ENCODE assay signal across 8 mouse cellular contexts in the genomic region with DNA sequence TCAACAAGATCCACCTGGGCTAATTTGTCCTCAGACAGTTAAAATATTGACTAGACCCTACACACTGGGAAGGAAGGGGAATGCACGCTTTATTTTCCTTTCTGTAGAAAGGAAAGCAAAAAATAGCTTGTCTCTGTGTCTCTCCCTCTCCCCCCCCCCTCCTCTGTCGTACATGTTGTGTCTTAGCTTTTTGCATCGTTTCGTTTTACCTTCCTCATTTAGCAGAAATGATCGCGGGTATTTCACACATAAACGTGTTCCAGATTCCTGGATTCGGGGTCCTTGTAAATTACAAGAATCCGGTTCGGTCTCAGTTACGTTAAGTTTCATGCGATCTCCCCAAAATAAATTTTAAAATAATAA. TPM values are rescaled to one million over a fixed set of nuclear protein-coding genes. Genes with fewer than 3 reads are reported as not detected.
DNase-seq lines count a peak whose midpoint lies in the region; ATAC-seq and TF ChIP-seq lines count a peak whose summit lies in the region.

No protein-coding gene starts in this region.

- no peak for ATAC-seq in hindbrain, embryonic 11.5 days (ENCODE audit: low FRiP score)
- ATAC-seq in midbrain, embryonic 14.5 days (ENCODE audit: low FRiP score, low TSS enrichment): no peak
- no peak for ATAC-seq in inflammation-experienced regulatory T-cells, adult 6 months

- peak overlapping the region; percentile 100 for H3K4me2 ChIP-seq in hindbrain, embryonic 11.5 days (replicated peaks; ENCODE audit: low read depth, low read length)
- peak overlapping the region; percentile 99 for H3K4me2 ChIP-seq in midbrain, embryonic 14.5 days (ENCODE audit: low read length)

- DNase-seq in gastrocnemius, adult 2 months: no peak
- DNase-seq in gastrocnemius, postnatal 14 days: no peak
- DNase-seq in thymus, postnatal 0 days (ENCODE audit: low spot score): peak; percentile 33
- DNase-seq in thymus, postnatal 36 days: no peak
- no peak for DNase-seq in hindbrain, embryonic 11.5 days (ENCODE audit: low spot score)
- DNase-seq in midbrain, embryonic 14.5 days: peak; percentile 57
- DNase-seq in cerebellum, adult 8-10 months: no peak

- no peaks in the 10 kb centered on the region for H3K27me3 ChIP-seq in hindbrain, embryonic 11.5 days (ENCODE audit: control insufficient read depth, insufficient read depth, low read length)
- no peaks in the 10 kb centered on the region for H3K27me3 ChIP-seq in midbrain, embryonic 14.5 days (ENCODE audit: control insufficient read depth, insufficient read depth, low read length)

- H3K9ac ChIP-seq in hindbrain, embryonic 11.5 days (ENCODE audit: low read depth, low read length): peak overlapping the region; percentile 88
- peak overlapping the region; percentile 78 for H3K9ac ChIP-seq in midbrain, embryonic 14.5 days (replicated peaks; ENCODE audit: low read length)

- no peaks in the 10 kb centered on the region for H3K36me3 ChIP-seq in hindbrain, embryonic 11.5 days (ENCODE audit: control insufficient read depth, insufficient read depth, low read length)
- no peaks in the 10 kb centered on the region for H3K36me3 ChIP-seq in midbrain, embryonic 14.5 days (ENCODE audit: control insufficient read depth, insufficient read depth, low read length)

- H3K4me3 ChIP-seq in gastrocnemius, adult 2 months: peak overlapping the region; percentile 98
- peak overlapping the region; percentile 90 for H3K4me3 ChIP-seq in hindbrain, embryonic 11.5 days (ENCODE audit: low read depth, low read length)
- H3K4me3 ChIP-seq in midbrain, embryonic 14.5 days (replicated peaks; ENCODE audit: low read depth, low read length): peak overlapping the region; percentile 86

- no peak for TF ChIP-seq CTCF in gastrocnemius, adult 2 months (IDR thresholded peaks at IDR 0.05)

- no peaks in the 10 kb centered on the region for H3K9me3 ChIP-seq in hindbrain, embryonic 11.5 days (ENCODE audit: control insufficient read depth, low read length)
- no peaks in the 10 kb centered on the region for H3K9me3 ChIP-seq in midbrain, embryonic 14.5 days (ENCODE audit: control insufficient read depth, low read length)

- intact Hi-C loops in gastrocnemius, adult 2 months (cut with DNase I): loop anchor here (5.0 to 10.0 kb wide), 4 partner anchors 68 to 307 kb away; no protein-coding TSS in a partner anchor
- intact Hi-C loops in gastrocnemius, postnatal 14 days (cut with DNase I; ENCODE audit: low total_unique reads): loop anchor here (10.0 kb wide), 1 partner anchor 94 kb away; no protein-coding TSS in a partner anchor

- peak overlapping the region; percentile 96 for H3K27ac ChIP-seq in gastrocnemius, adult 2 months
- H3K27ac ChIP-seq in hindbrain, embryonic 11.5 days (ENCODE audit: low read depth, low read length): no peak overlapping the region
- peak overlapping the region; percentile 90; the same call in 1 of the 2 replicates for H3K27ac ChIP-seq in midbrain, embryonic 14.5 days (replicated peaks; ENCODE audit: low read depth, low read length)

- WGBS in hindbrain, embryonic 11.5 days: under 1% methylated on average over 12 of the region's 12 CpGs
- 0% methylated on average over 12 of the region's 12 CpGs for WGBS in midbrain, embryonic 14.5 days

- no peaks in the 10 kb centered on the region for H3K4me1 ChIP-seq in hindbrain, embryonic 11.5 days (replicated peaks; ENCODE audit: control insufficient read depth, insufficient read depth, low read length)
- no peaks in the 10 kb centered on the region for H3K4me1 ChIP-seq in midbrain, embryonic 14.5 days (ENCODE audit: control insufficient read depth, insufficient read depth, low read length)

RNA-seq across cellular contexts. Expression of a gene that starts 1.7 kb away (rescaled TPM):
- 10 to 100 TPM in 1 of 2 experiments, 1 to 10 TPM in 1; 6.8 to 10.7 TPM for total RNA-seq in gastrocnemius, adult 2 months (2021)
- total RNA-seq in gastrocnemius, postnatal 14 days (2021): 1 to 10 TPM; 8.4 to 8.5 TPM
- polyA plus RNA-seq in thymus, postnatal 0 days (2015; fragmentation: Nextera tagmentation; extraction: Ambion mirVana): 18.4 and 30.5 TPM in 2 replicates
- 36.9 and 42.2 TPM in 2 replicates for polyA plus RNA-seq in hindbrain, embryonic 11.5 days (2014; fragmentation: Nextera tagmentation; extraction: Ambion mirVana)
- polyA plus RNA-seq in midbrain, embryonic 14.5 days (2014; fragmentation: Nextera tagmentation; extraction: Ambion mirVana): 11.1 and 16.0 TPM in 2 replicates
- polyA plus RNA-seq in inflammation-experienced regulatory T-cells, adult 6 months (2017; shearing (Covaris generic)): 10 to 100 TPM; 35.6 to 55.1 (median 54.8) TPM

Comparison
In these comparisons a context has a peak if more than half of its experiments do, and no peak if none do; other contexts are left out.
1. DNase-seq: peak in thymus, postnatal 0 days (single experiment) and midbrain, embryonic 14.5 days (single experiment); none in gastrocnemius, adult 2 months (single experiment), gastrocnemius, postnatal 14 days (single experiment), thymus, postnatal 36 days (0 of 2), hindbrain, embryonic 11.5 days (single experiment) and cerebellum, adult 8-10 months (single experiment).
2. Peak in every context shown above with its lines, with median percentiles within 50 percentile points of each other: H3K4me3 ChIP-seq.